Mouse (Mus musculus): ENCODE data around the gene Podnl1. TPM values are rescaled to one million over a fixed set of nuclear protein-coding genes. Genes with fewer than 3 reads are reported as not detected.

The Podnl1 gene
- total RNA-seq, 2 experiments from 2014 or later: not detected

- Histone ChIP-seq H3K27ac (peak overlapping the region; percentile 91), H3K4me3 (peak overlapping the region; percentile 62)
- DNase-seq (ENCODE audit: low spot score in 2 of 2): no peak
- TF ChIP-seq CTCF (conservative IDR thresholded peaks at IDR 0.05): no peak
Observed at GRCm38 (mm10) chr8:84103601-84104000, 22.2 kb upstream of the Podnl1 start.

GRCm38 (mm10) chr8:84104221-84104620, 21.6 kb upstream of the Podnl1 start:
- H3K27ac ChIP-seq: peak overlapping the region; percentile 91
- TF ChIP-seq CTCF (conservative IDR thresholded peaks at IDR 0.05): peak; percentile 56

GRCm38 (mm10) chr8:84104697-84105609, 20.8 kb upstream of the Podnl1 start, which contains the start of gene Dcaf15:
Gene Dcaf15 (minus strand): TSS chr8:84104768.
- peak within 1 kb of the TSS; percentile 62 for H3K4me3 ChIP-seq
- H3K27ac ChIP-seq: peak within 1 kb of the TSS; percentile 91
- DNase-seq (ENCODE audit: low spot score in 2 of 2): peak; percentile 96 to 98

More at GRCm38 (mm10) chr8:84104221-84104620, 21.6 kb upstream of the Podnl1 start:
- peak overlapping the region; percentile 62 for H3K4me3 ChIP-seq
- DNase-seq (ENCODE audit: low spot score in 2 of 2): peak in 1 of 2 experiments; percentile 44

GRCm38 (mm10) chr8:84105676-84106075, 20.1 kb upstream of the Podnl1 start:
- DNase-seq (ENCODE audit: low spot score in 2 of 2): no peak
- no peak overlapping the region for H3K4me3 ChIP-seq
- no peak for TF ChIP-seq CTCF (conservative IDR thresholded peaks at IDR 0.05)
- peak overlapping the region; percentile 90 for H3K27ac ChIP-seq

More at GRCm38 (mm10) chr8:84104697-84105609, 20.8 kb upstream of the Podnl1 start, which contains the start of gene Dcaf15:
- TF ChIP-seq CTCF (conservative IDR thresholded peaks at IDR 0.05): no peak

GRCm38 (mm10) chr8:84106216-84107040, 19.4 kb upstream of the Podnl1 start:
- no peak overlapping the region for H3K4me3 ChIP-seq
- TF ChIP-seq CTCF (conservative IDR thresholded peaks at IDR 0.05): no peak
- H3K27ac ChIP-seq: no peak overlapping the region
- DNase-seq (ENCODE audit: low spot score in 2 of 2): no peak

GRCm38 (mm10) chr8:84115646-84116045, 10.1 kb upstream of the Podnl1 start:
- Histone ChIP-seq H3K27ac (no peak overlapping the region), H3K4me3 (no peak overlapping the region)
- TF ChIP-seq CTCF (conservative IDR thresholded peaks at IDR 0.05): no peak
- no peak for DNase-seq (ENCODE audit: low spot score in 2 of 2)

GRCm38 (mm10) chr8:84122151-84122550, 3.6 kb upstream of the Podnl1 start:
- DNase-seq (ENCODE audit: low spot score in 2 of 2): no peak
- Histone ChIP-seq H3K27ac (no peak overlapping the region), H3K4me3 (no peak overlapping the region)
- TF ChIP-seq CTCF (conservative IDR thresholded peaks at IDR 0.05): no peak

- TF ChIP-seq CTCF (conservative IDR thresholded peaks at IDR 0.05): no peak
- no peak for DNase-seq (ENCODE audit: low spot score in 2 of 2)
- H3K27ac ChIP-seq: no peak overlapping the region
Observed at GRCm38 (mm10) chr8:84126742-84127141, 953 bp downstream of the Podnl1 start.

GRCm38 (mm10) chr8:84127202-84127901, 1.6 kb downstream of the Podnl1 start:
- DNase-seq (ENCODE audit: low spot score in 2 of 2): no peak
- Histone ChIP-seq H3K27ac (no peak overlapping the region), H3K4me3 (no peak overlapping the region)
- no peak for TF ChIP-seq CTCF (conservative IDR thresholded peaks at IDR 0.05)

More at GRCm38 (mm10) chr8:84126742-84127141, 953 bp downstream of the Podnl1 start:
- no peak overlapping the region for H3K4me3 ChIP-seq

GRCm38 (mm10) chr8:84128277-84128676, 2.5 kb downstream of the Podnl1 start:
- DNase-seq (ENCODE audit: low spot score in 2 of 2): no peak
- TF ChIP-seq CTCF (conservative IDR thresholded peaks at IDR 0.05): 0 out of 2 replicates have a peak, but pooled peaks have one; percentile 5
- no peak overlapping the region for H3K4me3 ChIP-seq
- no peak overlapping the region for H3K27ac ChIP-seq

- H3K4me3 ChIP-seq: no peak overlapping the region
- no peak for TF ChIP-seq CTCF (conservative IDR thresholded peaks at IDR 0.05)
- H3K27ac ChIP-seq: no peak overlapping the region
- DNase-seq (ENCODE audit: low spot score in 2 of 2): no peak
Observed at GRCm38 (mm10) chr8:84130806-84131205, 5.0 kb downstream of the Podnl1 start.

- DNase-seq (ENCODE audit: low spot score in 2 of 2): no peak
- no peak for TF ChIP-seq CTCF (conservative IDR thresholded peaks at IDR 0.05)
- Histone ChIP-seq H3K4me3 (no peak overlapping the region), H3K27ac (no peak overlapping the region)
Observed at GRCm38 (mm10) chr8:84132225-84132624, 6.4 kb downstream of the Podnl1 start.
